Mouse (Mus musculus) heart, postnatal 36 days (tissue): ENCODE results near the gene Cckbr. TPM values are rescaled to one million over a fixed set of nuclear protein-coding genes. Genes with fewer than 3 reads are reported as not detected.

ENCODE experiments used
- total RNA-seq, 2 experiments: library from RNA; stranded (reverse); gene quantifications; 2 replicates each; pipeline ENCODE4 v1.2.3; 2021

The Cckbr gene
- total RNA-seq, 2 experiments from 2014 or later: not detected

Other genes starting within 250 kb of the Cckbr start
- gene Olfr685, start 239.7 kb upstream of the Cckbr start, total RNA-seq: not detected
- gene Olfr686, start 218.2 kb upstream of the Cckbr start, total RNA-seq: not detected
- not detected for gene Olfr688, start 137.6 kb upstream of the Cckbr start, total RNA-seq
- not detected for gene Olfr689, start 114.6 kb upstream of the Cckbr start, total RNA-seq
- not detected for gene Olfr690, start 91.6 kb upstream of the Cckbr start, total RNA-seq
- gene Olfr691, start 83.5 kb upstream of the Cckbr start, total RNA-seq: under 1 TPM in 1 of 2 experiments, not detected in 1; 0.11 TPM
- gene Olfr692, start 57.5 kb upstream of the Cckbr start, total RNA-seq: not detected
- gene Gm5901, start 50.7 kb upstream of the Cckbr start, total RNA-seq: not detected
- gene Fam160a2, start 25.7 kb upstream of the Cckbr start, total RNA-seq: 10 to 100 TPM; 18.1 to 19.0 TPM
- not detected for gene Cnga4, start 21.2 kb upstream of the Cckbr start, total RNA-seq
- 10 to 100 TPM; 19.9 to 22.4 TPM for gene Cavin3, start 56.6 kb downstream of the Cckbr start, total RNA-seq
- 100 to 1,000 TPM; 156 to 163 TPM for gene Smpd1, start 128.6 kb downstream of the Cckbr start, total RNA-seq
- gene Apbb1, start 155.9 kb downstream of the Cckbr start, total RNA-seq: 100 to 1,000 TPM; 116 TPM
- not detected for gene Hpx, start 174.4 kb downstream of the Cckbr start, total RNA-seq
- 10 to 100 TPM; 22.9 to 23.0 TPM for gene Trim3, start 207.8 kb downstream of the Cckbr start, total RNA-seq
- 10 to 100 TPM; 84.2 to 85.0 TPM for gene Timm10b, start 214.3 kb downstream of the Cckbr start, total RNA-seq
- gene Arfip2, start 214.7 kb downstream of the Cckbr start, total RNA-seq: 10 to 100 TPM; 13.4 TPM
- gene Gm45799, start 214.8 kb downstream of the Cckbr start, total RNA-seq: 1 to 10 TPM in 1 of 2 experiments, under 1 TPM in 1; 1.00 to 6.3 TPM
- under 1 TPM; 0.62 to 0.72 TPM for gene Dnhd1, start 225.1 kb downstream of the Cckbr start, total RNA-seq